Mouse (Mus musculus) midbrain, embryonic 13.5 days (tissue): ENCODE results near the gene Eif6. TPM values are rescaled to one million over a fixed set of nuclear protein-coding genes. Genes with fewer than 3 reads are reported as not detected.
"Not testable (repeated sequence)": the region's sequence is repeated elsewhere in the genome, so short reads cannot be mapped to it uniquely, and the experiment has no call there.

Experiments
- ATAC-seq: fragments of 200-750 bp; cut with Nextera tagmentation; 2 replicates; pipeline ENCODE4 v1.8.0; 2017; ENCODE audit warnings: mild to moderate bottlenecking, moderate TSS enrichment, moderate library complexity
- H3K27ac ChIP-seq: fragments of 300-500 bp; sonication (generic); 2 replicates; pipeline ENCODE4 v1.5.1; 2015; ENCODE audit warnings: inconsistent platforms, mild to moderate bottlenecking, moderate library complexity
- H3K27me3 ChIP-seq: fragments of 300-500 bp; sonication (generic); 2 replicates; pipeline ENCODE4 v1.6.1; 2015; ENCODE audit warnings: mild to moderate bottlenecking, inconsistent platforms
- H3K36me3 ChIP-seq: fragments of 300-500 bp; sonication (generic); 2 replicates; pipeline ENCODE4 v1.6.1; 2015; ENCODE audit warnings: mild to moderate bottlenecking, inconsistent platforms
- H3K4me1 ChIP-seq: fragments of 300-500 bp; sonication (generic); replicated peaks from 2 replicates; pipeline ENCODE4 v1.6.1; 2015; ENCODE audit warnings: inconsistent platforms
- H3K4me2 ChIP-seq: fragments of 300-500 bp; sonication (generic); replicated peaks from 2 replicates; pipeline ENCODE4 v1.6.1; 2015; ENCODE audit warnings: moderate library complexity, mild to moderate bottlenecking, inconsistent platforms
- H3K4me3 ChIP-seq: fragments of 300-500 bp; sonication (generic); replicated peaks from 2 replicates; pipeline ENCODE4 v1.5.1; 2015; ENCODE audit warnings: mild to moderate bottlenecking, inconsistent platforms
- H3K9ac ChIP-seq: fragments of 300-500 bp; sonication (generic); replicated peaks from 2 replicates; pipeline ENCODE4 v1.6.1; 2015; ENCODE audit warnings: mild to moderate bottlenecking, inconsistent platforms
- H3K9me3 ChIP-seq: fragments of 300-500 bp; sonication (generic); 2 replicates; pipeline ENCODE4 v1.6.1; 2016; ENCODE audit warnings: mild to moderate bottlenecking, inconsistent platforms
- WGBS: fragments of 180-500 bp; shearing (Covaris S2); methylation state at CpG from one replicate; pipeline ENCODE4 v1.1.7; 2015; 5-methylcytosine and 5-hydroxymethylcytosine counted together
- polyA plus RNA-seq: library from polyadenylated mRNA; unstranded; fragments of >200 nt; fragmentation: Nextera tagmentation; extraction: Ambion mirVana; gene quantifications from 2 replicates; pipeline ENCODE4 v1.2.1, GENCODE M21; 2015

Eif6 gene
- polyA plus RNA-seq, 1 experiment from 2014 or later = 161 TPM

- Histone ChIP-seq H3K4me3 (no peak overlapping the region), H3K9me3 (no peaks in the 10 kb centered on the region), H3K4me2 (no peak overlapping the region), H3K4me1 (no peaks in the 10 kb centered on the region), H3K27ac (no peak overlapping the region), H3K27me3 (no peaks in the 10 kb centered on the region), H3K36me3 (peaks cover 71% of the 10 kb centered on the region), H3K9ac (no peak overlapping the region)
- ATAC-seq = no peak
- WGBS = 84% methylated on average over 7 of the region's 7 CpGs
These were observed 23.4 kb upstream of the Eif6 start for GRCm38 (mm10) chr2:155850120-155850519.

GRCm38 (mm10) chr2:155849464-155849863, 22.7 kb upstream of the Eif6 start:
- Histone ChIP-seq H3K27ac (no peak overlapping the region), H3K9me3 (no peaks in the 10 kb centered on the region), H3K27me3 (no peaks in the 10 kb centered on the region), H3K4me3 (no peak overlapping the region), H3K9ac (no peak overlapping the region), H3K36me3 (peaks cover 74% of the 10 kb centered on the region), H3K4me1 (no peaks in the 10 kb centered on the region), H3K4me2 (no peak overlapping the region)
- ATAC-seq = no peak
- 77% methylated on average over 7 of the region's 7 CpGs for WGBS

GRCm38 (mm10) chr2:155848291-155848690, 21.6 kb upstream of the Eif6 start:
- peak; percentile 77; the same call in 1 of the 2 replicates for ATAC-seq
- Histone ChIP-seq H3K4me2 (no peak overlapping the region), H3K9me3 (no peaks in the 10 kb centered on the region), H3K9ac (no peak overlapping the region), H3K36me3 (peaks cover 68% of the 10 kb centered on the region), H3K27ac (no peak overlapping the region), H3K4me1 (no peaks in the 10 kb centered on the region), H3K4me3 (no peak overlapping the region), H3K27me3 (no peaks in the 10 kb centered on the region)
- WGBS = 33% methylated on average over 6 of the region's 6 CpGs

- WGBS = 90% methylated on average over 8 of the region's 8 CpGs
- H3K9me3 ChIP-seq = no peaks in the 10 kb centered on the region
- H3K4me1 ChIP-seq = no peaks in the 10 kb centered on the region
- no peaks in the 10 kb centered on the region for H3K27me3 ChIP-seq
- no peak overlapping the region for H3K4me3 ChIP-seq
- ATAC-seq = no peak
- no peak overlapping the region for H3K27ac ChIP-seq
- H3K9ac ChIP-seq = no peak overlapping the region
- H3K4me2 ChIP-seq = no peak overlapping the region
- H3K36me3 ChIP-seq = peaks cover 58% of the 10 kb centered on the region
These were observed 20.2 kb upstream of the Eif6 start for GRCm38 (mm10) chr2:155846930-155847329.

- H3K27ac ChIP-seq = no peak overlapping the region
- H3K36me3 ChIP-seq = no peaks in the 10 kb centered on the region
- WGBS = 84% methylated on average over 4 of the region's 4 CpGs
- H3K9me3 ChIP-seq = no peaks in the 10 kb centered on the region
- no peak overlapping the region for H3K9ac ChIP-seq
- ATAC-seq = no peak
- no peaks in the 10 kb centered on the region for H3K4me1 ChIP-seq
- no peak overlapping the region for H3K4me3 ChIP-seq
- no peak overlapping the region for H3K4me2 ChIP-seq
- H3K27me3 ChIP-seq = no peaks in the 10 kb centered on the region
These were observed 12.2 kb upstream of the Eif6 start for GRCm38 (mm10) chr2:155838961-155839360.

GRCm38 (mm10) chr2:155837961-155838360, 11.2 kb upstream of the Eif6 start:
- no peaks in the 10 kb centered on the region for H3K27me3 ChIP-seq
- H3K9ac ChIP-seq = no peak overlapping the region
- no peaks in the 10 kb centered on the region for H3K4me1 ChIP-seq
- H3K27ac ChIP-seq = no peak overlapping the region
- 63% methylated on average over 3 of the region's 3 CpGs for WGBS
- no peak overlapping the region for H3K4me3 ChIP-seq
- H3K4me2 ChIP-seq = no peak overlapping the region
- no peaks in the 10 kb centered on the region for H3K36me3 ChIP-seq
- no peak for ATAC-seq
- no peaks in the 10 kb centered on the region for H3K9me3 ChIP-seq

GRCm38 (mm10) chr2:155834732-155835131, 8.0 kb upstream of the Eif6 start, which contains the start of gene Fam83c:
TSS of gene Fam83c (minus strand) at chr2:155834854.
- WGBS = 69% methylated on average over 9 of the region's 9 CpGs
- no peak for ATAC-seq
- H3K27ac ChIP-seq = no peak within 1 kb of the TSS
- no peak within 1 kb of the TSS for H3K9ac ChIP-seq
- no peaks in the 10 kb centered on the region for H3K36me3 ChIP-seq
- H3K27me3 ChIP-seq = no peaks in the 10 kb centered on the region
- H3K4me1 ChIP-seq = no peaks in the 10 kb centered on the region
- no peaks in the 10 kb centered on the region for H3K9me3 ChIP-seq
- no peak within 1 kb of the TSS for H3K4me2 ChIP-seq
- no peak within 1 kb of the TSS for H3K4me3 ChIP-seq

GRCm38 (mm10) chr2:155832087-155832486, 5.4 kb upstream of the Eif6 start:
- H3K9me3 ChIP-seq, H3K9ac ChIP-seq, H3K36me3 ChIP-seq, H3K4me3 ChIP-seq, H3K27ac ChIP-seq, ATAC-seq, H3K27me3 ChIP-seq, H3K4me2 ChIP-seq: not testable (repeated sequence)
- WGBS = 68% methylated on average over 1 of the region's 1 CpGs
- H3K4me1 ChIP-seq = peaks cover 11% of the 10 kb centered on the region

GRCm38 (mm10) chr2:155831302-155831701, 4.6 kb upstream of the Eif6 start:
- Histone ChIP-seq H3K27ac (no peak overlapping the region), H3K9ac (no peak overlapping the region), H3K36me3 (no peaks in the 10 kb centered on the region), H3K4me3 (no peak overlapping the region), H3K9me3 (no peaks in the 10 kb centered on the region), H3K4me1 (peaks cover 12% of the 10 kb centered on the region), H3K4me2 (no peak overlapping the region), H3K27me3 (no peaks in the 10 kb centered on the region)
- WGBS = 63% methylated on average over 9 of the region's 9 CpGs
- ATAC-seq = no peak

- Histone ChIP-seq H3K4me2 (no peak overlapping the region), H3K9me3 (no peaks in the 10 kb centered on the region), H3K4me3 (no peak overlapping the region), H3K27ac (no peak overlapping the region), H3K4me1 (peaks cover 14% of the 10 kb centered on the region), H3K9ac (no peak overlapping the region), H3K27me3 (no peaks in the 10 kb centered on the region), H3K36me3 (no peaks in the 10 kb centered on the region)
- no peak for ATAC-seq
- 94% methylated on average over 8 of the region's 8 CpGs for WGBS
These were observed 4.1 kb upstream of the Eif6 start for GRCm38 (mm10) chr2:155830841-155831240.

- H3K9me3 ChIP-seq = no peaks in the 10 kb centered on the region
- peaks cover 27% of the 10 kb centered on the region for H3K36me3 ChIP-seq
- no peaks in the 10 kb centered on the region for H3K27me3 ChIP-seq
- WGBS = 3% methylated on average over 52 of the region's 52 CpGs
- peak overlapping the region; percentile 75 for H3K9ac ChIP-seq
- H3K4me2 ChIP-seq = peak overlapping the region; percentile 97
- peak overlapping the region; percentile 81 for H3K27ac ChIP-seq
- H3K4me3 ChIP-seq = peak overlapping the region; percentile 91
- H3K4me1 ChIP-seq = peaks cover 24% of the 10 kb centered on the region
- ATAC-seq = no peak; the same call in none of the 2 replicates
These were observed 658 bp downstream of the Eif6 start for GRCm38 (mm10) chr2:155825904-155826629.

- Histone ChIP-seq H3K9me3 (no peaks in the 10 kb centered on the region), H3K36me3 (peaks cover 38% of the 10 kb centered on the region), H3K4me2 (no peak overlapping the region), H3K27ac (no peak overlapping the region), H3K4me1 (peaks cover 34% of the 10 kb centered on the region), H3K4me3 (no peak overlapping the region), H3K9ac (no peak overlapping the region), H3K27me3 (no peaks in the 10 kb centered on the region)
- ATAC-seq = no peak
- WGBS = 97% methylated on average over 8 of the region's 8 CpGs
These were observed 3.0 kb downstream of the Eif6 start for GRCm38 (mm10) chr2:155823722-155824121.

GRCm38 (mm10) chr2:155820779-155821178, 5.9 kb downstream of the Eif6 start:
- no peaks in the 10 kb centered on the region for H3K9me3 ChIP-seq
- no peaks in the 10 kb centered on the region for H3K27me3 ChIP-seq
- no peak overlapping the region for H3K9ac ChIP-seq
- H3K27ac ChIP-seq = no peak overlapping the region
- H3K4me2 ChIP-seq = no peak overlapping the region
- WGBS = 92% methylated on average over 5 of the region's 5 CpGs
- H3K36me3 ChIP-seq = peaks cover 47% of the 10 kb centered on the region
- peaks cover 32% of the 10 kb centered on the region for H3K4me1 ChIP-seq
- no peak overlapping the region for H3K4me3 ChIP-seq
- ATAC-seq = no peak
